Mouse (Mus musculus) hindbrain, embryonic 11.5 days (tissue): ENCODE measurements around the gene Foxq1. TPM values are rescaled to one million over a fixed set of nuclear protein-coding genes. Genes with fewer than 3 reads are reported as not detected.

ENCODE experiments used
- ATAC-seq: fragments of 200-750 bp; cut with Nextera tagmentation; 2 replicates; pipeline ENCODE4 v1.8.0; 2017; ENCODE audit warnings: mild to moderate bottlenecking, moderate TSS enrichment, moderate library complexity; ENCODE audit not compliant: low FRiP score
- DNase-seq: peaks from one replicate; pipeline ENCODE4 v3.0.0-alpha.2; 2015; ENCODE audit warnings: low spot score
- H3K27ac ChIP-seq: fragments of 300-500 bp; sonication (generic); 2 replicates; pipeline ENCODE4 v1.5.1; 2014; ENCODE audit warnings: mild to moderate bottlenecking, low read depth, low read length
- H3K27me3 ChIP-seq: fragments of 300-500 bp; sonication (generic); 2 replicates; pipeline ENCODE4 v1.6.1; 2014; ENCODE audit warnings: mild to moderate bottlenecking, low read length, moderate library complexity, mixed read lengths; ENCODE audit not compliant: control insufficient read depth, insufficient read depth
- H3K36me3 ChIP-seq: fragments of 300-500 bp; sonication (generic); 2 replicates; pipeline ENCODE4 v1.6.1; 2014; ENCODE audit warnings: mild to moderate bottlenecking, low read length, moderate library complexity, mixed read lengths; ENCODE audit not compliant: control insufficient read depth, insufficient read depth
- H3K4me1 ChIP-seq: fragments of 300-500 bp; sonication (generic); replicated peaks from 2 replicates; pipeline ENCODE4 v1.6.1; 2014; ENCODE audit warnings: low read length, mixed read lengths; ENCODE audit not compliant: control insufficient read depth, insufficient read depth
- H3K4me2 ChIP-seq: fragments of 300-500 bp; sonication (generic); replicated peaks from 2 replicates; pipeline ENCODE4 v1.6.1; 2014; ENCODE audit warnings: mild to moderate bottlenecking, low read depth, low read length
- H3K4me3 ChIP-seq: fragments of 300-500 bp; sonication (generic); 2 replicates; pipeline ENCODE4 v1.5.1; 2014; ENCODE audit warnings: low read depth, low read length
- H3K9ac ChIP-seq: fragments of 300-500 bp; sonication (generic); 2 replicates; pipeline ENCODE4 v1.6.1; 2014; ENCODE audit warnings: low read depth, low read length
- H3K9me3 ChIP-seq: fragments of 300-500 bp; sonication (generic); 2 replicates; pipeline ENCODE4 v1.6.1; 2016; ENCODE audit warnings: low read length; ENCODE audit not compliant: control insufficient read depth
- WGBS: fragments of 180-500 bp; shearing (Covaris S2); extraction: QIAGEN DNeasy Blood & Tissue Kit; methylation state at CpG from one replicate; pipeline ENCODE4 v1.1.7; 2014; 5-methylcytosine and 5-hydroxymethylcytosine counted together
- polyA plus RNA-seq: library from polyadenylated mRNA; unstranded; fragments of >200 nt; fragmentation: Nextera tagmentation; extraction: Ambion mirVana; gene quantifications from 2 replicates; pipeline ENCODE4 v1.2.1, GENCODE M21; 2014

The Foxq1 gene
- polyA plus RNA-seq, 1 experiment from 2014 or later, result 1.2 TPM

- Histone ChIP-seq H3K9ac (no peak overlapping the region), H3K4me2 (no peak overlapping the region), H3K27ac (no peak overlapping the region), H3K9me3 (no peaks in the 10 kb centered on the region), H3K4me3 (no peak overlapping the region), H3K36me3 (no peaks in the 10 kb centered on the region), H3K4me1 (no peaks in the 10 kb centered on the region), H3K27me3 (no peaks in the 10 kb centered on the region)
- 92% methylated on average over 5 of the region's 5 CpGs for WGBS
- no peak for ATAC-seq
- no peak for DNase-seq
These were observed 12.9 kb upstream of the Foxq1 start for GRCm38 (mm10) chr13:31543021-31543420.

- 87% methylated on average over 2 of the region's 2 CpGs for WGBS
- Histone ChIP-seq H3K27me3 (no peaks in the 10 kb centered on the region), H3K4me1 (no peaks in the 10 kb centered on the region), H3K9ac (no peak overlapping the region), H3K27ac (no peak overlapping the region), H3K4me3 (no peak overlapping the region), H3K36me3 (no peaks in the 10 kb centered on the region), H3K4me2 (no peak overlapping the region), H3K9me3 (no peaks in the 10 kb centered on the region)
- ATAC-seq, result no peak
- DNase-seq, result no peak
These were observed 9.2 kb upstream of the Foxq1 start for GRCm38 (mm10) chr13:31546784-31547183.

GRCm38 (mm10) chr13:31547204-31547603 is 8.7 kb upstream of the Foxq1 start:
- Histone ChIP-seq H3K27me3 (no peaks in the 10 kb centered on the region), H3K36me3 (no peaks in the 10 kb centered on the region), H3K4me1 (no peaks in the 10 kb centered on the region), H3K4me2 (no peak overlapping the region), H3K4me3 (no peak overlapping the region), H3K27ac (no peak overlapping the region), H3K9me3 (no peaks in the 10 kb centered on the region), H3K9ac (no peak overlapping the region)
- WGBS, result 89% methylated on average over 3 of the region's 3 CpGs
- ATAC-seq, result no peak
- no peak for DNase-seq

- H3K9me3 ChIP-seq, result no peaks in the 10 kb centered on the region
- no peaks in the 10 kb centered on the region for H3K27me3 ChIP-seq
- DNase-seq (no peak), ATAC-seq (no peak)
- H3K4me2 ChIP-seq, result no peak overlapping the region
- H3K9ac ChIP-seq, result no peak overlapping the region
- 85% methylated on average over 9 of the region's 9 CpGs for WGBS
- H3K36me3 ChIP-seq, result no peaks in the 10 kb centered on the region
- no peak overlapping the region for H3K4me3 ChIP-seq
- H3K27ac ChIP-seq, result no peak overlapping the region
- no peaks in the 10 kb centered on the region for H3K4me1 ChIP-seq
These were observed 8.3 kb upstream of the Foxq1 start for GRCm38 (mm10) chr13:31547610-31548009.

- peak; percentile 57 for DNase-seq
- WGBS, result 6% methylated on average over 24 of the region's 24 CpGs
These were observed 1.2 kb downstream of the Foxq1 start for GRCm38 (mm10) chr13:31556964-31557767.

GRCm38 (mm10) chr13:31557768-31558520 is 2.0 kb downstream of the Foxq1 start:
- H3K4me1 ChIP-seq, result peaks cover 10% of the 10 kb centered on the region; the same call in 1 of the 2 replicates
- no peaks in the 10 kb centered on the region for H3K9me3 ChIP-seq
- no peak overlapping the region for H3K27ac ChIP-seq
- H3K4me2 ChIP-seq, result peak overlapping the region; percentile 98
- peak; percentile 32 for ATAC-seq
- peaks cover 80% of the 10 kb centered on the region for H3K27me3 ChIP-seq
- DNase-seq, result peak; percentile 65
- under 1% methylated on average over 73 of the region's 73 CpGs for WGBS
- no peaks in the 10 kb centered on the region for H3K36me3 ChIP-seq
- H3K4me3 ChIP-seq, result peak overlapping the region; percentile 55
- 0 out of 2 replicates have a peak overlapping the region, but pooled peaks have one; percentile 11 for H3K9ac ChIP-seq

More at GRCm38 (mm10) chr13:31556964-31557767, 1.2 kb downstream of the Foxq1 start:
- no peaks in the 10 kb centered on the region for H3K9me3 ChIP-seq
- peaks cover 10% of the 10 kb centered on the region; the same call in 1 of the 2 replicates for H3K4me1 ChIP-seq
- peak overlapping the region; percentile 55; the same call in 1 of the 2 replicates for H3K4me3 ChIP-seq
- ATAC-seq, result no peak
- no peak overlapping the region for H3K9ac ChIP-seq
- peak overlapping the region; percentile 98 for H3K4me2 ChIP-seq
- no peak overlapping the region for H3K27ac ChIP-seq
- H3K36me3 ChIP-seq, result no peaks in the 10 kb centered on the region
- H3K27me3 ChIP-seq, result peaks cover 73% of the 10 kb centered on the region

- DNase-seq (peak; percentile 66), ATAC-seq (peak; percentile 25)
- H3K27me3 ChIP-seq, result peaks cover 80% of the 10 kb centered on the region
- H3K9me3 ChIP-seq, result no peaks in the 10 kb centered on the region
- H3K36me3 ChIP-seq, result no peaks in the 10 kb centered on the region
- peaks cover 10% of the 10 kb centered on the region; the same call in 1 of the 2 replicates for H3K4me1 ChIP-seq
- H3K9ac ChIP-seq, result peak within 1 kb of the TSS; percentile 44; the same call in 1 of the 2 replicates
- WGBS, result under 1% methylated on average over 77 of the region's 88 CpGs
- H3K4me2 ChIP-seq, result peak within 1 kb of the TSS; percentile 98
- no peak within 1 kb of the TSS for H3K27ac ChIP-seq
- H3K4me3 ChIP-seq, result peak within 1 kb of the TSS; percentile 55
These were observed 2.8 kb downstream of the Foxq1 start, which contains the start of gene A530084C06Rik for GRCm38 (mm10) chr13:31558521-31559418. Gene A530084C06Rik, minus strand, starts transcription at chr13:31559333.
